Mouse (Mus musculus) MEL (cell line): ENCODE measurements around the gene Fbxo6. TPM values are rescaled to one million over a fixed set of nuclear protein-coding genes. Genes with fewer than 3 reads are reported as not detected.
A peak's percentile ranks its signal among the peaks of the same experiment; 100 is the strongest.

Experiments
- DNase-seq: peaks from one replicate; pipeline ENCODE4 v3.0.0; 2011; ENCODE audit warnings: low read depth, low spot score
- H3K27ac ChIP-seq: 2 replicates; pipeline ENCODE4 v1.5.1; 2012; ENCODE audit warnings: low read depth, mild to moderate bottlenecking, control low read depth, low read length, moderate library complexity; ENCODE audit not compliant: control insufficient read depth
- H3K27me3 ChIP-seq, 2 experiments: fragments of 150-350 bp in 1 of 2; sonication (generic) in 1 of 2; 2 replicates each; pipeline ENCODE4 v1.6.1; 2012; ENCODE audit warnings: low read length in 2 of 2, mild to moderate bottlenecking in 2 of 2, improper control_type of control experiment in 1 of 2, moderate library complexity in 1 of 2; ENCODE audit not compliant: insufficient read depth in 2 of 2, control insufficient read depth in 1 of 2
- H3K36me3 ChIP-seq, 2 experiments: 2 replicates each; pipeline ENCODE4 v1.6.1; 2012 to 2014; ENCODE audit warnings: low read length in 2 of 2, improper control_type of control experiment in 1 of 2, inconsistent platforms in 1 of 2, mild to moderate bottlenecking in 1 of 2; ENCODE audit not compliant: insufficient read depth in 2 of 2, control insufficient read depth in 1 of 2
- H3K4me1 ChIP-seq, 2 experiments: fragments of 150-350 bp in 1 of 2; sonication (generic) in 1 of 2; 2 replicates each; pipeline ENCODE4 v1.6.1; 2012; ENCODE audit warnings: low read length in 2 of 2, improper control_type of control experiment in 1 of 2, mild to moderate bottlenecking in 1 of 2; ENCODE audit not compliant: insufficient read depth in 2 of 2, control insufficient read depth in 1 of 2
- H3K4me3 ChIP-seq, 2 experiments: fragments of 150-350 bp in 1 of 2; sonication (generic) in 1 of 2; 2 replicates each; pipeline ENCODE4 v1.5.1; 2012; ENCODE audit warnings: low read depth in 2 of 2, low read length in 2 of 2, mild to moderate bottlenecking in 2 of 2, moderate library complexity in 2 of 2, control low read depth in 1 of 2, improper control_type of control experiment in 1 of 2; ENCODE audit not compliant: control insufficient read depth in 1 of 2, insufficient read depth in 1 of 2
- H3K79me2 ChIP-seq: 2 replicates; pipeline ENCODE4 v1.6.1; 2012; ENCODE audit warnings: mild to moderate bottlenecking, low read length, moderate library complexity; ENCODE audit not compliant: control insufficient read depth, poor library complexity, insufficient read depth
- H3K9ac ChIP-seq: 2 replicates; pipeline ENCODE4 v1.6.1; 2012; ENCODE audit warnings: low read depth, mild to moderate bottlenecking, control low read depth, low read length, moderate library complexity; ENCODE audit not compliant: control insufficient read depth, poor library complexity, severe bottlenecking
- H3K9me3 ChIP-seq: fragments of 150-350 bp; sonication (generic); replicated peaks from 2 replicates; pipeline ENCODE4 v1.6.1; 2012; ENCODE audit warnings: mild to moderate bottlenecking, low read length, improper control_type of control experiment, moderate library complexity; ENCODE audit not compliant: insufficient read depth
- CHD2 ChIP-seq: IDR thresholded peaks from 2 replicates; pipeline ENCODE4 v1.6.1; 2011; ENCODE audit warnings: low read length, improper control_type of control experiment
- EP300 ChIP-seq, 2 experiments: IDR thresholded peaks; 2 replicates each; pipeline ENCODE4 v1.6.1; 2011; ENCODE audit warnings: improper control_type of control experiment in 2 of 2, low read length in 2 of 2, low read depth in 1 of 2, mild to moderate bottlenecking in 1 of 2
- ETS1 ChIP-seq: IDR thresholded peaks from 2 replicates; pipeline ENCODE4 v1.6.1; 2012; ENCODE audit warnings: low read depth, mild to moderate bottlenecking, inconsistent platforms, low read length, improper control_type of control experiment, moderate library complexity
- GABPA ChIP-seq: IDR thresholded peaks from 2 replicates; pipeline ENCODE4 v1.6.1; 2012; ENCODE audit warnings: low read depth, mild to moderate bottlenecking, inconsistent platforms, low read length, improper control_type of control experiment, moderate library complexity
- GATA1 ChIP-seq: IDR thresholded peaks from 2 replicates; pipeline ENCODE4 v1.6.1; 2011; ENCODE audit warnings: low read depth, low read length, improper control_type of control experiment
- KAT2A ChIP-seq: conservative IDR thresholded peaks from 2 replicates; pipeline ENCODE4 v1.6.1; 2012; ENCODE audit warnings: low read depth, low read length, improper control_type of control experiment, inconsistent platforms
- MEF2A ChIP-seq: IDR thresholded peaks from 2 replicates; pipeline ENCODE4 v1.6.1; 2014; ENCODE audit warnings: low read depth, mild to moderate bottlenecking, inconsistent platforms, low read length, improper control_type of control experiment; ENCODE audit not compliant: poor library complexity, insufficient replicate concordance, severe bottlenecking; ENCODE audit errors: extremely low read depth
- MYB ChIP-seq: IDR thresholded peaks from 2 replicates; pipeline ENCODE4 v1.6.1; 2011; ENCODE audit warnings: mild to moderate bottlenecking, low read depth, low read length, improper control_type of control experiment
- MYC ChIP-seq: IDR thresholded peaks from 2 replicates; pipeline ENCODE4 v1.6.1; 2011; ENCODE audit warnings: low read depth, mild to moderate bottlenecking, low read length, improper control_type of control experiment, moderate library complexity
- NRF1 ChIP-seq: IDR thresholded peaks from 2 replicates; pipeline ENCODE4 v1.6.1; 2014; ENCODE audit warnings: low read depth, mild to moderate bottlenecking, inconsistent platforms, low read length, improper control_type of control experiment, moderate library complexity; ENCODE audit not compliant: poor library complexity, insufficient read depth, severe bottlenecking
- POLR2A ChIP-seq, 2 experiments: IDR thresholded peaks; 2 replicates each; pipeline ENCODE4 v1.6.1; 2011 to 2012; ENCODE audit warnings: low read length in 2 of 2, mild to moderate bottlenecking in 2 of 2, control low read depth in 1 of 2, improper control_type of control experiment in 1 of 2, low read depth in 1 of 2, moderate library complexity in 1 of 2; ENCODE audit not compliant: control insufficient read depth in 1 of 2, insufficient read depth in 1 of 2, poor library complexity in 1 of 2
- RCOR1 ChIP-seq: IDR thresholded peaks from 2 replicates; pipeline ENCODE4 v1.6.1; 2012; ENCODE audit warnings: low read depth, mild to moderate bottlenecking, inconsistent platforms, low read length, improper control_type of control experiment
- SMC3 ChIP-seq: IDR thresholded peaks from 2 replicates; pipeline ENCODE4 v1.6.1; 2011; ENCODE audit warnings: low read depth, low read length, improper control_type of control experiment
- TCF12 ChIP-seq: IDR thresholded peaks from 2 replicates; pipeline ENCODE4 v1.6.1; 2014; ENCODE audit warnings: low read depth, mild to moderate bottlenecking, inconsistent platforms, low read length, improper control_type of control experiment, moderate library complexity
- USF2 ChIP-seq, 2 experiments: IDR thresholded peaks; 2 replicates each; pipeline ENCODE4 v1.6.1; 2011 to 2012; ENCODE audit warnings: improper control_type of control experiment in 2 of 2, low read length in 2 of 2, borderline replicate concordance in 1 of 2, inconsistent platforms in 1 of 2, low read depth in 1 of 2, mild to moderate bottlenecking in 1 of 2; ENCODE audit not compliant: insufficient read depth in 1 of 2
- ZC3H11A ChIP-seq: IDR thresholded peaks from 2 replicates; pipeline ENCODE4 v1.6.1; 2012; ENCODE audit warnings: low read depth, mild to moderate bottlenecking, inconsistent platforms, low read length, improper control_type of control experiment
- ZKSCAN1 ChIP-seq: IDR thresholded peaks from 2 replicates; pipeline ENCODE4 v1.6.1; 2012; ENCODE audit warnings: low read depth, mild to moderate bottlenecking, inconsistent platforms, low read length, improper control_type of control experiment, moderate library complexity
- ZMIZ1 ChIP-seq: IDR thresholded peaks from 2 replicates; pipeline ENCODE4 v1.6.1; 2012; ENCODE audit warnings: low read depth, mild to moderate bottlenecking, inconsistent platforms, low read length, improper control_type of control experiment, moderate library complexity
- ZNF384 ChIP-seq: IDR thresholded peaks from 2 replicates; pipeline ENCODE4 v1.6.1; 2012; ENCODE audit warnings: low read depth, mild to moderate bottlenecking, inconsistent platforms, low read length, improper control_type of control experiment
- polyA plus RNA-seq, 2 experiments: library from polyadenylated mRNA; stranded (reverse) in 1 of 2; unstranded in 1 of 2; fragments of >175 nt in 1 of 2; fragments of >200 nt in 1 of 2; gene quantifications; 2 replicates each; pipeline versions ENCODE4 v1.2.1 to v1.2.4; 2012; ENCODE audit warnings: low replicate concordance in 2 of 2, low read depth in 1 of 2; ENCODE audit not compliant: insufficient read length in 2 of 2, insufficient read depth in 1 of 2, missing spikeins in 1 of 2
- total RNA-seq: library from RNA; depleted of rRNA; stranded (reverse); fragments of 300-350 nt; gene quantifications from 2 replicates; pipeline ENCODE4 v1.2.3, GENCODE M21; 2012

Fbxo6 gene
- total and polyA plus RNA-seq, 3 experiments: 37.3 to 62.6 TPM; not detected in 1

DNA sequence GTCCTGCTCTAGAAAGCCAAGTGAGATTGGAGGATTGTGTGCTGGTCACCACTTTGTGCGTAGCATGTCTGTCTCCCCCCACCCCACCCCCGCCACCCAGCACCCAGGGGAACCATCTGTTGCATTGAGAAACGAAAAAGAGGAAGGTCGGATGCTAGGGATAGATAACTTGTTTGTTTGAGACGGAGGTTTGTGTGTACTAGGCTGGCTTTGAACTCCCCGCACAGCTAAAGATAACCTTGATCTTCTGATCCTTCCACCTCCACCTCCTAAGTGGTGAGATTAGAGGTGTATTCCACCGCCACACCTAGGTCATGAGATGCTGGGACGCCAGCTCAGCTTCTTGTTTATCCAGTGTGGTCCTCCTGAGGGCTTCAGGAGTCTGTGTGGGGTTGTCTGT is 17.0 kb downstream of the Fbxo6 start:
- H3K4me1 ChIP-seq: peaks cover 5 to 11% of the 10 kb centered on the region in 2 experiments; a peak in 3 of 4 replicates

DNA sequence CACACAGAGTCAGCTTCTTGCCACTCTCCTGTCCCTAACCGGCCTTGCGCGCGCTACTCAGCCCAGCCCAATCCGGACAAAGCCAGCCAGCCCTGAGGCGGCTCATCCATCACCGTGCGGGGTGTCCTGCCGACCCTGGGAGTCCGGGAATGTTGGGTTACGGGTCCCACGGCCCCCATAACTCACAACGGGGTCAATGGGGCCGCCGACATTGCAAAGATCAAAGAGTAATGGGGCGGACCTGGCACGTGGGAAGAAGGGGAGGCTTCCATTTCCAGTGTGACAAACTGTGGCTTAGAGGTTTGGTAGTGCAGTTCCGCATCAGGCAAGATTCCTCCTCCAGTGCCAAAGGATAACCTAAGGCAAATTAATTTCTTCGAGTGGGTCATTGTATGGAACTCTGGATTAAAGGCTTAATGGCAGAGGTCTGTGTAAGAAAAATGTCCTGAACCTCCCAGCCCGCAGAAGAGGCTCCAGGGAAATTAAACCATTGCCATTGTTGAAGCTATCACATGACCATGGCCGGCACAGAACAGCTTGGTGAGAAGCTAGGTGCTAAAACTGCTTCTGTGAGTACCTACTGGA is 20.4 kb downstream of the Fbxo6 start:
- no peak for DNase-seq
- Histone ChIP-seq H3K9ac (no peak overlapping the region), H3K27me3 (no peaks in the 10 kb centered on the region; a peak in 2 of 4 replicates), H3K27ac (no peak overlapping the region), H3K79me2 (no peaks in the 10 kb centered on the region), H3K36me3 (peaks cover 0 to 3% of the 10 kb centered on the region in 2 experiments; a peak in 2 of 4 replicates), H3K9me3 (no peaks in the 10 kb centered on the region), H3K4me3 (no peak overlapping the region), H3K4me1 (peaks cover 2 to 4% of the 10 kb centered on the region in 2 experiments; a peak in 3 of 4 replicates)
- no peak for TF ChIP-seq ZNF384
- TF ChIP-seq USF2 (IDR thresholded peaks at IDR 0.05; ENCODE audit: borderline replicate concordance in 1 of 2, insufficient read depth in 1 of 2, low read depth in 1 of 2, low read length in 2 of 2): no peak
- TF ChIP-seq MEF2A: no peak
- no peak for TF ChIP-seq ZKSCAN1
- no peak for TF ChIP-seq ZC3H11A
- no peak for TF ChIP-seq NRF1
- TF ChIP-seq GATA1: no peak
- no peak for TF ChIP-seq ZMIZ1
- TF ChIP-seq MYB: no peak

More for the DNA sequence above, 17.0 kb downstream of the Fbxo6 start:
- Histone ChIP-seq H3K27me3 (no peaks in the 10 kb centered on the region; a peak in 1 of 4 replicates), H3K9me3 (no peaks in the 10 kb centered on the region), H3K4me3 (no peak overlapping the region), H3K27ac (no peak overlapping the region), H3K79me2 (no peaks in the 10 kb centered on the region), H3K36me3 (peaks cover 0 to 7% of the 10 kb centered on the region in 2 experiments; a peak in 2 of 4 replicates), H3K9ac (no peak overlapping the region)
- TF ChIP-seq NRF1: no peak
- no peak for TF ChIP-seq SMC3
- TF ChIP-seq ZNF384: no peak
- no peak for TF ChIP-seq KAT2A
- TF ChIP-seq TCF12: no peak
- peak; percentile 60 for TF ChIP-seq GATA1
- TF ChIP-seq MYC: no peak
- TF ChIP-seq RCOR1: no peak
- TF ChIP-seq ETS1: peak; percentile 28; the same call in 1 of the 2 replicates
- TF ChIP-seq POLR2A (IDR thresholded peaks at IDR 0.05; ENCODE audit: control insufficient read depth in 1 of 2, insufficient read depth in 1 of 2, low read depth in 1 of 2, low read length in 2 of 2, poor library complexity in 1 of 2): no peak
- TF ChIP-seq EP300 (IDR thresholded peaks at IDR 0.05; ENCODE audit: low read depth in 1 of 2, low read length in 2 of 2): peak; percentile 36 to 60
- TF ChIP-seq GABPA: no peak
- TF ChIP-seq CHD2: no peak
- peak; percentile 72 for DNase-seq
